Mouse (Mus musculus) stomach, embryonic 14.5 days (tissue): ENCODE measurements around the gene Zbtb25. TPM values are rescaled to one million over a fixed set of nuclear protein-coding genes. Genes with fewer than 3 reads are reported as not detected.

ENCODE experiments used
- ATAC-seq: fragments of 200-750 bp; cut with Nextera tagmentation; 2 replicates; pipeline ENCODE4 v1.8.0; 2017; ENCODE audit warnings: low read depth, moderate TSS enrichment; ENCODE audit not compliant: insufficient number of reproducible peaks, insufficient read depth, low FRiP score
- H3K27ac ChIP-seq: fragments of 300-500 bp; sonication (generic); 2 replicates; pipeline ENCODE4 v1.5.1; 2014; ENCODE audit warnings: mild to moderate bottlenecking, low read length, moderate library complexity, mixed read lengths
- H3K27me3 ChIP-seq: fragments of 300-500 bp; sonication (generic); 2 replicates; pipeline ENCODE4 v1.6.1; 2014; ENCODE audit warnings: low read length, control low read depth, mixed read lengths; ENCODE audit not compliant: control insufficient read depth, insufficient read depth
- H3K36me3 ChIP-seq: fragments of 300-500 bp; sonication (generic); 2 replicates; pipeline ENCODE4 v1.6.1; 2014; ENCODE audit warnings: mild to moderate bottlenecking, control low read depth, low read length, moderate library complexity, mixed read lengths; ENCODE audit not compliant: control insufficient read depth, insufficient read depth
- H3K4me1 ChIP-seq: fragments of 300-500 bp; sonication (generic); 2 replicates; pipeline ENCODE4 v1.6.1; 2014; ENCODE audit warnings: low read length, control low read depth, mixed read lengths; ENCODE audit not compliant: control insufficient read depth, insufficient read depth
- H3K4me2 ChIP-seq: fragments of 300-500 bp; sonication (generic); replicated peaks from 2 replicates; pipeline ENCODE4 v1.6.1; 2014; ENCODE audit warnings: low read depth, low read length, control low read depth
- H3K4me3 ChIP-seq: fragments of 300-500 bp; sonication (generic); 2 replicates; pipeline ENCODE4 v1.5.1; 2014; ENCODE audit warnings: low read depth, low read length, control low read depth
- H3K9ac ChIP-seq: fragments of 300-500 bp; sonication (generic); replicated peaks from 2 replicates; pipeline ENCODE4 v1.6.1; 2014; ENCODE audit warnings: low read depth, mild to moderate bottlenecking, control low read depth, low read length, moderate library complexity, mixed read lengths
- H3K9me3 ChIP-seq: fragments of 300-500 bp; sonication (generic); 2 replicates; pipeline ENCODE4 v1.6.1; 2016; ENCODE audit warnings: low read depth, low read length, control low read depth; ENCODE audit not compliant: control insufficient read depth
- WGBS: fragments of 180-500 bp; shearing (Covaris S2); extraction: QIAGEN DNeasy Blood & Tissue Kit; methylation state at CpG from one replicate; pipeline ENCODE4 v1.1.7; 2014; 5-methylcytosine and 5-hydroxymethylcytosine counted together
- polyA plus RNA-seq: library from polyadenylated mRNA; unstranded; fragments of >200 nt; fragmentation: Nextera tagmentation; extraction: Ambion mirVana; gene quantifications from 2 replicates; pipeline ENCODE4 v1.2.1, GENCODE M21; 2014

Zbtb25 gene
- 17.5 and 18.9 TPM in 2 replicates for polyA plus RNA-seq

GRCm38 (mm10) chr12:76369206-76369977, at the start of gene Zbtb25:
Zbtb25 (minus strand) TSS chr12:76369602.
- Histone ChIP-seq H3K27ac (peak within 1 kb of the TSS; percentile 100), H3K9me3 (no peaks in the 10 kb centered on the region), H3K4me1 (peaks cover 32% of the 10 kb centered on the region), H3K9ac (peak within 1 kb of the TSS; percentile 98), H3K27me3 (no peaks in the 10 kb centered on the region), H3K4me2 (peak within 1 kb of the TSS; percentile 70), H3K36me3 (no peaks in the 10 kb centered on the region), H3K4me3 (peak within 1 kb of the TSS; percentile 98)
- peak; percentile 77 for ATAC-seq
- WGBS, result under 1% methylated on average over 88 of the region's 96 CpGs

- H3K9me3 ChIP-seq, result 0 out of 2 replicates have a peak, but pooled peaks cover 5% of the 10 kb centered on the region
- no peaks in the 10 kb centered on the region for H3K4me1 ChIP-seq
- 90% methylated on average over 5 of the region's 5 CpGs for WGBS
- no peaks in the 10 kb centered on the region for H3K36me3 ChIP-seq
- H3K4me2 ChIP-seq, result no peak overlapping the region
- H3K4me3 ChIP-seq, result no peak overlapping the region
- no peak overlapping the region for H3K9ac ChIP-seq
- H3K27ac ChIP-seq, result no peak overlapping the region
- H3K27me3 ChIP-seq, result no peaks in the 10 kb centered on the region
- ATAC-seq, result no peak
Observed at GRCm38 (mm10) chr12:76418346-76418745, 48.9 kb upstream of the Zbtb25 start.

- Histone ChIP-seq H3K4me2 (peak within 1 kb of the TSS; percentile 72), H3K27ac (no peak within 1 kb of the TSS), H3K4me3 (peak within 1 kb of the TSS; percentile 32), H3K27me3 (no peaks in the 10 kb centered on the region), H3K4me1 (no peaks in the 10 kb centered on the region), H3K36me3 (no peaks in the 10 kb centered on the region), H3K9me3 (0 out of 2 replicates have a peak, but pooled peaks cover 5% of the 10 kb centered on the region), H3K9ac (no peak within 1 kb of the TSS)
- under 1% methylated on average over 37 of the region's 37 CpGs for WGBS
- peak; percentile 58; the same call in 1 of the 2 replicates for ATAC-seq
Observed at GRCm38 (mm10) chr12:76417433-76417854, 48.0 kb upstream of the Zbtb25 start, which contains the start of gene Ppp1r36. Ppp1r36 (plus strand) TSS chr12:76417538.

DNA sequence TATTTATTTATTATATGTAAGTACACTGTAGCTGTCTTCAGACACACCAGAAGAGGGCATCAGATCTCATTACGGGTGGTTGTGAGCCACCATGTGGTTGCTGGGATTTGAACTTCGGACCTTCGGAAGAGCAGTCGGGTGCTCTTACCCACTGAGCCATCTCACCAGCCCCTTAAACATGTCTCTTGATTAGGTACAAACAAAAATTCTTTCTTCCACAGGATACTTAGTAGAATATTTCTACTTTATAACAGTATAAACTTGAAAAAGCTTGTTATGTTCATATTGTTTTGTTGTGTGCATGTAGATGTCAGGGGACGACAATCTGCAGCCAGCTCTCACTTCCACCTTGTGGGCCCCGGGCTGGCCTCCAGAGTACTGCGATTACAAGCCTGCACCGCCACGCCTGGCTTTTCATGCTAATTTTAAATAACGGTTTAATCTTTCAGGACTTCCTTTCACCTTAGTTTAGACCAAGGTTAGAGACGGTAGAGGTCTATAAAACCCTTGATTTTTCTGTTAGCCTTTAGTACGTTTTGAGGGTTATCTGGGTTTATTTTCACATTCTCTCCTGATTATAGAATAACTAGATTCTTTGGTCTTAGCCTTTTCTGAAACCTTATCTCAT, 46.1 kb upstream of the Zbtb25 start:
- no peak overlapping the region for H3K27ac ChIP-seq
- H3K27me3 ChIP-seq, result no peaks in the 10 kb centered on the region
- 82% methylated on average over 11 of the region's 12 CpGs for WGBS
- no peaks in the 10 kb centered on the region for H3K36me3 ChIP-seq
- H3K9ac ChIP-seq, result no peak overlapping the region
- no peak overlapping the region for H3K4me3 ChIP-seq
- ATAC-seq, result no peak
- 0 out of 2 replicates have a peak, but pooled peaks cover 5% of the 10 kb centered on the region for H3K9me3 ChIP-seq
- H3K4me1 ChIP-seq, result no peaks in the 10 kb centered on the region
- H3K4me2 ChIP-seq, result no peak overlapping the region

DNA sequence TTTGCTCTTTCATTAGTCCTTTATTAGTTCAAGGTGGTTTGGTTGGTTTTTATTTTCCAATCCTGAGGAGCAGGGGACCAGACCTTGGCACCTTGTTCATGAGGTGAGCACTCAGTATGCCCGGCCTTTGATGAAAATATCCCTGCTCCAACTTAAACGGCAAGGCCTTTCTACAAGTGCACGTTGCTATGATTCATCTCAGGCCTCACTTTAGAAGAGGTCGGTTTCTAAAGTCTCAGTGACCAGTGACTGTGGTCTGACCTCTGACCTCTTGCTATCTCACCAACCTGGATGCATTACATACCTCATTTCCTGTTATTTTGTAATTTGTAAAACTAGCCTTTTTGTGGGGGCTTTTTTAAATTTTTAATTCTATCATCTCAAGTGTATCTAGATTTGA, 39.8 kb upstream of the Zbtb25 start:
- no peak overlapping the region for H3K4me2 ChIP-seq
- H3K9me3 ChIP-seq, result no peaks in the 10 kb centered on the region
- 59% methylated on average over 4 of the region's 4 CpGs for WGBS
- H3K36me3 ChIP-seq, result no peaks in the 10 kb centered on the region
- H3K27me3 ChIP-seq, result peaks cover 19% of the 10 kb centered on the region
- no peak overlapping the region for H3K9ac ChIP-seq
- no peak for ATAC-seq
- H3K4me1 ChIP-seq, result peaks cover 12% of the 10 kb centered on the region; the same call in 1 of the 2 replicates
- no peak overlapping the region for H3K27ac ChIP-seq
- H3K4me3 ChIP-seq, result no peak overlapping the region

DNA sequence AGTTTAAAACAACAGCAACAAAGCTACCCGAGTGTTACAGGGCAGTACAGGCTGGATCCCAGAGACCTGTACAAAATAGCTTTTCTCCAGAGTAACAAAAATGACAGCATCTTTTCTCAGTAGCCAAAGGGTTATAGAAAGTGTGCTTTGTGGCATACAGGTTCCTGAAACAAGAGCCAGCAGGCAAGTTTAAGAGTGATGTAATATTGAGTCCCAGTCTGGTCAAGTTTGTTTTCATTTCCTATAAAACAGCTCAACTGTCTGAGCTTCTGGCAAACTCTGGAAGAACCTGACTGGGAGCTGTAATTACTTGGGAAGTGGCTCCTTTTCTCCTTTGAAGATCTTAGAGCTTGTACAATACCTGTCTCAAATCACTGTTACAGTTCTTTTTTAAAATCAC, 37.8 kb upstream of the Zbtb25 start:
- Histone ChIP-seq H3K9ac (no peak overlapping the region), H3K4me1 (peaks cover 12% of the 10 kb centered on the region; the same call in 1 of the 2 replicates), H3K36me3 (no peaks in the 10 kb centered on the region), H3K4me3 (no peak overlapping the region), H3K27ac (no peak overlapping the region), H3K9me3 (no peaks in the 10 kb centered on the region), H3K27me3 (peaks cover 19% of the 10 kb centered on the region), H3K4me2 (no peak overlapping the region)
- WGBS, result 45% methylated on average over 1 of the region's 1 CpGs
- ATAC-seq, result no peak

DNA sequence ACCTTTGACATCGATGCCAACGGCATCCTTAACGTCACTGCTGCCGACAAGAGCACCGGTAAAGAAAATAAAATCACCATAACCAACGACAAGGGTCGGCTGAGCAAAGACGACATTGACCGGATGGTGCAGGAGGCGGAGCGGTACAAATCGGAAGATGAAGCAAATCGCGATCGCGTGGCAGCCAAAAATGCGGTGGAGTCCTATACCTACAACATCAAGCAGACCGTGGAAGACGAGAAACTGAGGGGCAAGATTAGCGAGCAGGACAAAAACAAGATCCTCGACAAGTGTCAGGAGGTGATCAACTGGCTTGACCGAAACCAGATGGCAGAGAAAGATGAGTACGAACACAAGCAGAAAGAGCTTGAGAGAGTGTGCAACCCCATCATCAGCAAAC, 36.6 kb upstream of the Zbtb25 start:
- Histone ChIP-seq H3K4me3 (peak overlapping the region; percentile 46), H3K9ac (no peak overlapping the region), H3K27me3 (peaks cover 19% of the 10 kb centered on the region), H3K27ac (no peak overlapping the region), H3K9me3 (no peaks in the 10 kb centered on the region), H3K4me2 (peak overlapping the region; percentile 95), H3K4me1 (peaks cover 12% of the 10 kb centered on the region; the same call in 1 of the 2 replicates), H3K36me3 (no peaks in the 10 kb centered on the region)
- 5% methylated on average over 23 of the region's 23 CpGs for WGBS
- no peak for ATAC-seq

GRCm38 (mm10) chr12:76405183-76405970, 36.0 kb upstream of the Zbtb25 start:
- H3K9me3 ChIP-seq, result no peaks in the 10 kb centered on the region
- no peak overlapping the region for H3K27ac ChIP-seq
- H3K4me1 ChIP-seq, result peaks cover 12% of the 10 kb centered on the region; the same call in 1 of the 2 replicates
- WGBS, result 4% methylated on average over 64 of the region's 64 CpGs
- peak overlapping the region; percentile 46 for H3K4me3 ChIP-seq
- peaks cover 19% of the 10 kb centered on the region for H3K27me3 ChIP-seq
- H3K36me3 ChIP-seq, result no peaks in the 10 kb centered on the region
- no peak overlapping the region for H3K9ac ChIP-seq
- H3K4me2 ChIP-seq, result peak overlapping the region; percentile 95
- ATAC-seq, result no peak
